Mouse (Mus musculus) adrenal gland, adult 2 months (tissue): ENCODE results near the gene Arl1. TPM values are rescaled to one million over a fixed set of nuclear protein-coding genes. Genes with fewer than 3 reads are reported as not detected.
"Not testable (repeated sequence)": the region's sequence is repeated elsewhere in the genome, so short reads cannot be mapped to it uniquely, and the experiment has no call there.

Source experiments
- DNase-seq: peaks from one replicate; pipeline ENCODE4 v3.0.0; 2021
- long read RNA-seq: library from polyadenylated mRNA; stranded (forward); transcript quantifications from one replicate; pipeline ENCODE4 v2.0.0, GENCODE M21; 2021
- polyA plus RNA-seq: library from polyadenylated mRNA; depleted of rRNA; stranded (reverse); fragments of >200 nt; gene quantifications from 2 replicates; pipeline ENCODE4 v1.2.3, GENCODE M21; 2012; rRNA removed
- total RNA-seq, 2 experiments: library from RNA; stranded (reverse); gene quantifications; 2 replicates each; pipeline ENCODE4 v1.2.3; 2021

Gene Arl1
- 100 to 1,000 TPM in 1 of 2 experiments, 10 to 100 TPM in 1; 98.5 to 103 TPM for total RNA-seq
- polyA plus RNA-seq: 20.3 and 28.1 TPM in 2 replicates
- long read RNA-seq, transcript Arl1-202 (6 exons, 2,080 nt): major isoform, 137 of 142 reads
- long read RNA-seq, partial matches to known transcripts: 2 of 142 reads
- long read RNA-seq, other reads (novel, unspliced or antisense): 3 of 142 reads

- peak; percentile 95 for DNase-seq
Measured at GRCm38 (mm10) chr10:88730571-88731495, at the start of gene Arl1. Gene Arl1 (plus strand): TSS chr10:88730858.

- DNase-seq: peak; percentile 7
Measured at GRCm38 (mm10) chr10:88682904-88683563, 47.6 kb upstream of the Arl1 start.

GRCm38 (mm10) chr10:88684925-88685324 lies 45.7 kb upstream of the Arl1 start, which contains the start of gene Spic:
Gene Spic (minus strand): TSS chr10:88685015.
- DNase-seq: no peak

- no peak for DNase-seq
Measured at GRCm38 (mm10) chr10:88700938-88701337, 29.7 kb upstream of the Arl1 start.

GRCm38 (mm10) chr10:88708671-88709523 lies 21.8 kb upstream of the Arl1 start:
- peak; percentile 11 for DNase-seq

GRCm38 (mm10) chr10:88712359-88712758 lies 18.3 kb upstream of the Arl1 start:
- DNase-seq: no peak

- no peak for DNase-seq
Measured at GRCm38 (mm10) chr10:88714744-88715143, 15.9 kb upstream of the Arl1 start.

GRCm38 (mm10) chr10:88715621-88716020 lies 15.0 kb upstream of the Arl1 start:
- DNase-seq: no peak

- DNase-seq: no peak
Measured at GRCm38 (mm10) chr10:88716986-88717755, 13.5 kb upstream of the Arl1 start.

- no peak for DNase-seq
Measured at GRCm38 (mm10) chr10:88717756-88718025, 13.0 kb upstream of the Arl1 start.

GRCm38 (mm10) chr10:88719618-88720017 lies 11.0 kb upstream of the Arl1 start:
- DNase-seq: no peak

- DNase-seq: peak; percentile 45
Measured at GRCm38 (mm10) chr10:88725343-88725742, 5.3 kb upstream of the Arl1 start.

GRCm38 (mm10) chr10:88727128-88727527 lies 3.5 kb upstream of the Arl1 start:
- DNase-seq: peak; percentile 12

- DNase-seq: peak; percentile 27
Measured at GRCm38 (mm10) chr10:88728166-88728565, 2.5 kb upstream of the Arl1 start.

- DNase-seq: no peak
Measured at GRCm38 (mm10) chr10:88731496-88732308, 1.0 kb downstream of the Arl1 start.

GRCm38 (mm10) chr10:88732309-88732622 lies 1.6 kb downstream of the Arl1 start:
- DNase-seq: no peak

GRCm38 (mm10) chr10:88739074-88739473 lies 8.4 kb downstream of the Arl1 start:
- not testable (repeated sequence) for DNase-seq

GRCm38 (mm10) chr10:88739818-88740217 lies 9.2 kb downstream of the Arl1 start:
- DNase-seq: no peak

- DNase-seq: no peak
Measured at GRCm38 (mm10) chr10:88740781-88741180, 10.1 kb downstream of the Arl1 start.

- no peak for DNase-seq
Measured at GRCm38 (mm10) chr10:88741426-88741825, 10.8 kb downstream of the Arl1 start.
